Comparison of ENCODE assay signal across 9 mouse cellular contexts in the genomic region with DNA sequence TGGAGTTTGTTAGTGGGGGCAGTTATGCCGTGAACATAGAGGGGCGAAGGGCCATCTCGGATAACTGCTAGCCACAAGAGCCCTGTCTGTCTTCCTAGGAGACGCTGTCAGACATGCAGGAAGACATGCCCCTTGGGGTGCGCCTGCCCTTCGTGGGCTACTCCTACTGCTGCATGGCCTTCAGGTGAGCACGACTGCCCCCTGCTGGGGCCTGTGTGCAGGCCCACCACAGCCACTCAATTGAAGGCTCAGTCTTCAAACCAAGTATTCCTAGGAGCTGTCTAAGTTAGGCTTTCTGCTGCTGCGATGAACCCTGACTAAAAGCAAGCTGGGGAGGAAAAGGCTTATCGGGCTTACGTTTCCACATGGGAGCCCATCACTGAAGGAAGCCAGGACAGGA. TPM values are rescaled to one million over a fixed set of nuclear protein-coding genes. Genes with fewer than 3 reads are reported as not detected.
A peak's percentile ranks its signal among the peaks of the same experiment; 100 is the strongest.
DNase-seq lines count a peak whose midpoint lies in the region; ATAC-seq lines count a peak whose summit lies in the region.
"Had no signal": no experiment of that assay in that cellular context is flagged by ENCODE, and none has a peak within 500 bp of the region (broad histone marks: within the 10 kb centered on the region; RNA-seq: fewer than 3 reads in every experiment).

No protein-coding gene starts in this region.

- H3K9ac ChIP-seq in neural tube, embryonic 15.5 days (replicated peaks) = no peak overlapping the region
- H3K9ac ChIP-seq: neural tube, embryonic 12.5 days had no signal

- 48% methylated on average over 10 of the region's 10 CpGs for WGBS in neural tube, embryonic 15.5 days

- peak; percentile 62 to 74 for DNase-seq in cerebellum, postnatal 14 days
- DNase-seq in cerebellum, adult 11-12 months = no peak
- peak; percentile 62 for DNase-seq in neural tube, embryonic 10.5 days (ENCODE audit: extremely low spot score, low spot score)
- DNase-seq in cerebellum, postnatal 36 days = peak; percentile 50 to 63
- DNase-seq in induced T-regulatory cell, adult 2 months (ENCODE audit: low read depth) = peak; percentile 84
- DNase-seq in splenic B cell, adult 2 months (ENCODE audit: low read depth, low spot score) = peak; percentile 87

- peaks cover 44% of the 10 kb centered on the region for H3K4me1 ChIP-seq in neural tube, embryonic 15.5 days

- H3K4me2 ChIP-seq in neural tube, embryonic 15.5 days = no peak overlapping the region
- H3K4me2 ChIP-seq: neural tube, embryonic 12.5 days had no signal

- H3K4me3 ChIP-seq in neural tube, embryonic 15.5 days (replicated peaks) = no peak overlapping the region
- H3K4me3 ChIP-seq: neural tube, embryonic 12.5 days had no signal

- H3K27ac ChIP-seq in neural tube, embryonic 15.5 days (replicated peaks) = no peak overlapping the region
- H3K27ac ChIP-seq: neural tube, embryonic 12.5 days had no signal

- H3K27me3 ChIP-seq in neural tube, embryonic 15.5 days (replicated peaks) = peaks cover 24% of the 10 kb centered on the region
- H3K27me3 ChIP-seq in splenic B cell, adult 2 months (ENCODE audit: control insufficient read depth, insufficient read depth, low read length, poor library complexity, severe bottlenecking) = no peaks in the 10 kb centered on the region; the same call in 1 of the 2 replicates

- peaks cover 34% of the 10 kb centered on the region for H3K36me3 ChIP-seq in neural tube, embryonic 15.5 days
- no peaks in the 10 kb centered on the region for H3K36me3 ChIP-seq in splenic B cell, adult 2 months (ENCODE audit: control insufficient read depth, insufficient read depth, low read length, poor library complexity, severe bottlenecking)

- ATAC-seq in neural tube, embryonic 15.5 days (ENCODE audit: low FRiP score) = no peak
- ATAC-seq in megakaryocyte, adult 5-6 weeks (ENCODE audit: poor library complexity, severe bottlenecking) = peak; percentile 45

- H3K9me3 ChIP-seq in neural tube, embryonic 15.5 days (replicated peaks) = no peaks in the 10 kb centered on the region
- H3K9me3 ChIP-seq: neural tube, embryonic 12.5 days had no signal

RNA-seq across cellular contexts. Expression of gene Dmpk, which starts 5.2 kb away (rescaled TPM):
- 10.0 and 14.9 TPM in 2 replicates for polyA plus RNA-seq in neural tube, embryonic 15.5 days (2015; fragmentation: Nextera tagmentation; extraction: Ambion mirVana)
- 2.2 and 5.4 TPM in 2 replicates for total RNA-seq in megakaryocyte, adult 5-6 weeks (2015)
- 2.7 and 3.1 TPM in 2 replicates for total RNA-seq in megakaryocyte, adult 5-6 weeks (2017)

RNA-seq across cellular contexts. Expression of gene Six5, which starts 5.6 kb away (rescaled TPM):
- polyA plus RNA-seq in neural tube, embryonic 15.5 days (2015; fragmentation: Nextera tagmentation; extraction: Ambion mirVana) = 1.8 and 3.1 TPM in 2 replicates
- total RNA-seq in megakaryocyte, adult 5-6 weeks (2015) = 0.18 TPM in 1 of 2 replicates, not detected in the other
- total RNA-seq in megakaryocyte, adult 5-6 weeks (2017) = 0.04 and 0.07 TPM in 2 replicates

RNA-seq across cellular contexts. Expression of gene Dmwd, which starts 12.8 kb away (rescaled TPM):
- 30.3 and 35.8 TPM in 2 replicates for polyA plus RNA-seq in neural tube, embryonic 15.5 days (2015; fragmentation: Nextera tagmentation; extraction: Ambion mirVana)
- total RNA-seq in megakaryocyte, adult 5-6 weeks (2015) = 4.1 and 6.2 TPM in 2 replicates
- total RNA-seq in megakaryocyte, adult 5-6 weeks (2017) = 1.0 and 1.3 TPM in 2 replicates

RNA-seq across cellular contexts. Expression of gene Gm4969, which starts 29.4 kb away (rescaled TPM):
- 7.5 and 8.2 TPM in 2 replicates for polyA plus RNA-seq in neural tube, embryonic 15.5 days (2015; fragmentation: Nextera tagmentation; extraction: Ambion mirVana)
- 0.05 TPM in 1 of 2 replicates, not detected in the other for total RNA-seq in megakaryocyte, adult 5-6 weeks (2015)
- 0.29 TPM in 1 of 2 replicates, not detected in the other for total RNA-seq in megakaryocyte, adult 5-6 weeks (2017)

RNA-seq across cellular contexts. Expression of gene Fbxo46, which starts 30.8 kb away (rescaled TPM):
- 15.5 and 17.0 TPM in 2 replicates for polyA plus RNA-seq in neural tube, embryonic 15.5 days (2015; fragmentation: Nextera tagmentation; extraction: Ambion mirVana)
- total RNA-seq in megakaryocyte, adult 5-6 weeks (2015) = 1.5 and 1.9 TPM in 2 replicates
- 6.5 and 6.9 TPM in 2 replicates for total RNA-seq in megakaryocyte, adult 5-6 weeks (2017)
